Mouse (Mus musculus) neural tube, embryonic 14.5 days (tissue): ENCODE measurements around the gene E430018J23Rik. TPM values are rescaled to one million over a fixed set of nuclear protein-coding genes. Genes with fewer than 3 reads are reported as not detected.

Source experiments
- polyA plus RNA-seq: library from polyadenylated mRNA; unstranded; fragments of >200 nt; fragmentation: Nextera tagmentation; extraction: Ambion mirVana; gene quantifications from 2 replicates; pipeline ENCODE4 v1.2.1, GENCODE M21; 2014

Gene E430018J23Rik
- polyA plus RNA-seq, 1 experiment from 2014 or later: 6.0 TPM

Other genes with a start within 250 kb of the E430018J23Rik start
- gene Cd2bp2, start 197.6 kb downstream of the E430018J23Rik start, polyA plus RNA-seq: 58.1 and 71.9 TPM in 2 replicates
- gene Tbc1d10b, start 185.2 kb downstream of the E430018J23Rik start, polyA plus RNA-seq: 28.5 and 29.4 TPM in 2 replicates
- gene Mylpf, start 184.7 kb downstream of the E430018J23Rik start, polyA plus RNA-seq: 8.5 and 12.5 TPM in 2 replicates
- gene Zfp553, start 160.6 kb downstream of the E430018J23Rik start, polyA plus RNA-seq: 21.5 and 24.0 TPM in 2 replicates
- gene Sept1, start 160.5 kb downstream of the E430018J23Rik start, polyA plus RNA-seq: 7.2 and 9.1 TPM in 2 replicates
- 68.1 and 68.8 TPM in 2 replicates for gene Zfp771, start 149.4 kb downstream of the E430018J23Rik start, polyA plus RNA-seq
- 109 and 138 TPM in 2 replicates for gene Dctpp1, start 132.9 kb downstream of the E430018J23Rik start, polyA plus RNA-seq
- gene Sephs2, start 119.6 kb downstream of the E430018J23Rik start, polyA plus RNA-seq: 77.7 and 78.9 TPM in 2 replicates
- 0.09 and 0.17 TPM in 2 replicates for gene Itgal, start 97.4 kb downstream of the E430018J23Rik start, polyA plus RNA-seq
- 3.3 and 6.0 TPM in 2 replicates for gene Zfp768, start 48.0 kb downstream of the E430018J23Rik start, polyA plus RNA-seq
- gene Zfp747, start 17.6 kb downstream of the E430018J23Rik start, polyA plus RNA-seq: 8.4 and 9.1 TPM in 2 replicates
- gene 9130019O22Rik, start 6.5 kb downstream of the E430018J23Rik start, polyA plus RNA-seq: 5.6 and 6.7 TPM in 2 replicates
- gene Zfp764, start 13.2 kb upstream of the E430018J23Rik start, polyA plus RNA-seq: 5.5 and 5.7 TPM in 2 replicates
- gene Zfp688, start 28.4 kb upstream of the E430018J23Rik start, polyA plus RNA-seq: 35.7 and 37.2 TPM in 2 replicates
- 16.1 and 18.2 TPM in 2 replicates for gene Zfp689, start 55.5 kb upstream of the E430018J23Rik start, polyA plus RNA-seq
- 35.8 and 38.8 TPM in 2 replicates for gene Prr14, start 66.0 kb upstream of the E430018J23Rik start, polyA plus RNA-seq
- 15.5 TPM in 2 replicates for gene Fbrs, start 85.6 kb upstream of the E430018J23Rik start, polyA plus RNA-seq
- gene Srcap, start 118.4 kb upstream of the E430018J23Rik start, polyA plus RNA-seq: 53.0 and 66.7 TPM in 2 replicates
- gene Gm42715, start 126.0 kb upstream of the E430018J23Rik start, polyA plus RNA-seq: 18.3 and 19.7 TPM in 2 replicates
- gene Tmem265, start 167.8 kb upstream of the E430018J23Rik start, polyA plus RNA-seq: 7.2 TPM in 2 replicates
- 62.1 and 69.6 TPM in 2 replicates for gene Phkg2, start 179.7 kb upstream of the E430018J23Rik start, polyA plus RNA-seq
- gene Ccdc189, start 195.0 kb upstream of the E430018J23Rik start, polyA plus RNA-seq: 7.8 and 10.6 TPM in 2 replicates
- gene Rnf40, start 195.1 kb upstream of the E430018J23Rik start, polyA plus RNA-seq: 31.2 and 39.6 TPM in 2 replicates
- gene Zfp629, start 222.2 kb upstream of the E430018J23Rik start, polyA plus RNA-seq: 20.4 and 25.3 TPM in 2 replicates